Mouse (Mus musculus) heart, embryonic 11.5 days (tissue): ENCODE measurements around the gene Cacna1e. TPM values are rescaled to one million over a fixed set of nuclear protein-coding genes. Genes with fewer than 3 reads are reported as not detected.

Experiments used
- ATAC-seq: fragments of 200-750 bp; cut with Nextera tagmentation; replicated peaks from 2 replicates; pipeline ENCODE4 v1.8.0; 2017; ENCODE audit warnings: moderate library complexity; ENCODE audit not compliant: insufficient number of reproducible peaks, low FRiP score, low TSS enrichment
- H3K27ac ChIP-seq: fragments of 300-500 bp; sonication (generic); 2 replicates; pipeline ENCODE4 v1.5.1; 2014; ENCODE audit warnings: mild to moderate bottlenecking, low read depth, low read length
- H3K27me3 ChIP-seq: fragments of 300-500 bp; sonication (generic); 2 replicates; pipeline ENCODE4 v1.6.1; 2014; ENCODE audit warnings: mild to moderate bottlenecking, low read length, mixed read lengths; ENCODE audit not compliant: control insufficient read depth, insufficient read depth
- H3K36me3 ChIP-seq: fragments of 300-500 bp; sonication (generic); 2 replicates; pipeline ENCODE4 v1.6.1; 2014; ENCODE audit warnings: mild to moderate bottlenecking, low read length, moderate library complexity, mixed read lengths; ENCODE audit not compliant: control insufficient read depth, insufficient read depth
- H3K4me1 ChIP-seq: fragments of 300-500 bp; sonication (generic); 2 replicates; pipeline ENCODE4 v1.6.1; 2014; ENCODE audit warnings: low read length; ENCODE audit not compliant: control insufficient read depth, insufficient read depth
- H3K4me2 ChIP-seq: fragments of 300-500 bp; sonication (generic); 2 replicates; pipeline ENCODE4 v1.6.1; 2014; ENCODE audit warnings: mild to moderate bottlenecking, moderate library complexity
- H3K4me3 ChIP-seq: fragments of 300-500 bp; sonication (generic); 2 replicates; pipeline ENCODE4 v1.5.1; 2014; ENCODE audit warnings: low read depth, low read length
- H3K9ac ChIP-seq: fragments of 300-500 bp; sonication (generic); 2 replicates; pipeline ENCODE4 v1.6.1; 2014; ENCODE audit warnings: mild to moderate bottlenecking, low read depth, low read length, moderate library complexity
- H3K9me3 ChIP-seq: fragments of 300-500 bp; sonication (generic); replicated peaks from 2 replicates; pipeline ENCODE4 v1.6.1; 2016; ENCODE audit warnings: low read length; ENCODE audit not compliant: control insufficient read depth
- WGBS: fragments of 180-500 bp; shearing (Covaris S2); extraction: QIAGEN DNeasy Blood & Tissue Kit; methylation state at CpG from one replicate; pipeline ENCODE4 v1.1.7; 2014; ENCODE audit not compliant: insufficient replicate concordance; 5-methylcytosine and 5-hydroxymethylcytosine counted together
- polyA plus RNA-seq: library from polyadenylated mRNA; unstranded; fragments of >200 nt; fragmentation: Nextera tagmentation; extraction: Ambion mirVana; gene quantifications from 2 replicates; pipeline ENCODE4 v1.2.1, GENCODE M21; 2014

The Cacna1e gene
- polyA plus RNA-seq, 1 experiment from 2014 or later: 0.66 TPM

GRCm38 (mm10) chr1:154831269-154832167 lies 52.8 kb downstream of the Cacna1e start:
- Histone ChIP-seq H3K36me3 (no peaks in the 10 kb centered on the region), H3K9ac (no peak overlapping the region), H3K27me3 (peaks cover 3% of the 10 kb centered on the region; the same call in 1 of the 2 replicates), H3K4me3 (no peak overlapping the region), H3K4me2 (no peak overlapping the region), H3K9me3 (no peaks in the 10 kb centered on the region), H3K27ac (no peak overlapping the region), H3K4me1 (no peaks in the 10 kb centered on the region; the same call in 1 of the 2 replicates)
- ATAC-seq: no peak
- WGBS: 83% methylated on average over 10 of the region's 10 CpGs

- 72% methylated on average over 6 of the region's 6 CpGs for WGBS
- H3K4me1 ChIP-seq: no peaks in the 10 kb centered on the region; the same call in 1 of the 2 replicates
- H3K4me3 ChIP-seq: no peak overlapping the region
- no peak overlapping the region for H3K4me2 ChIP-seq
- H3K27me3 ChIP-seq: no peaks in the 10 kb centered on the region; the same call in 1 of the 2 replicates
- ATAC-seq: no peak
- H3K9ac ChIP-seq: no peak overlapping the region
- H3K27ac ChIP-seq: no peak overlapping the region
- no peaks in the 10 kb centered on the region for H3K36me3 ChIP-seq
- no peaks in the 10 kb centered on the region for H3K9me3 ChIP-seq
Measured at GRCm38 (mm10) chr1:154830051-154830450, 54.2 kb downstream of the Cacna1e start.

- no peak overlapping the region for H3K9ac ChIP-seq
- no peaks in the 10 kb centered on the region for H3K9me3 ChIP-seq
- H3K4me3 ChIP-seq: no peak overlapping the region
- H3K36me3 ChIP-seq: no peaks in the 10 kb centered on the region
- H3K4me2 ChIP-seq: no peak overlapping the region
- H3K27ac ChIP-seq: no peak overlapping the region
- WGBS: 53% methylated on average over 3 of the region's 3 CpGs
- H3K27me3 ChIP-seq: peaks cover 4% of the 10 kb centered on the region
- no peak for ATAC-seq
- no peaks in the 10 kb centered on the region for H3K4me1 ChIP-seq
Measured at GRCm38 (mm10) chr1:154823098-154823497, 61.2 kb downstream of the Cacna1e start.

GRCm38 (mm10) chr1:154820422-154820821 lies 63.9 kb downstream of the Cacna1e start:
- H3K36me3 ChIP-seq: no peaks in the 10 kb centered on the region
- H3K9ac ChIP-seq: no peak overlapping the region
- no peak overlapping the region for H3K27ac ChIP-seq
- H3K27me3 ChIP-seq: peaks cover 4% of the 10 kb centered on the region; the same call in 1 of the 2 replicates
- H3K4me1 ChIP-seq: no peaks in the 10 kb centered on the region
- no peak for ATAC-seq
- H3K4me2 ChIP-seq: no peak overlapping the region
- no peaks in the 10 kb centered on the region for H3K9me3 ChIP-seq
- 74% methylated on average over 7 of the region's 7 CpGs for WGBS
- no peak overlapping the region for H3K4me3 ChIP-seq

- 71% methylated on average over 2 of the region's 2 CpGs for WGBS
- Histone ChIP-seq H3K27me3 (peaks cover 4% of the 10 kb centered on the region; the same call in 1 of the 2 replicates), H3K9ac (no peak overlapping the region), H3K9me3 (no peaks in the 10 kb centered on the region), H3K4me1 (no peaks in the 10 kb centered on the region), H3K4me3 (no peak overlapping the region), H3K4me2 (no peak overlapping the region), H3K27ac (no peak overlapping the region), H3K36me3 (no peaks in the 10 kb centered on the region)
- no peak for ATAC-seq
Measured at GRCm38 (mm10) chr1:154819960-154820359, 64.3 kb downstream of the Cacna1e start.

GRCm38 (mm10) chr1:154818742-154819141 lies 65.6 kb downstream of the Cacna1e start:
- WGBS: 32% methylated on average over 1 of the region's 1 CpGs
- H3K36me3 ChIP-seq: no peaks in the 10 kb centered on the region
- no peak overlapping the region for H3K27ac ChIP-seq
- peaks cover 4% of the 10 kb centered on the region; the same call in 1 of the 2 replicates for H3K27me3 ChIP-seq
- ATAC-seq: no peak
- H3K4me3 ChIP-seq: no peak overlapping the region
- H3K4me2 ChIP-seq: no peak overlapping the region
- H3K4me1 ChIP-seq: peaks cover 5% of the 10 kb centered on the region; the same call in 1 of the 2 replicates
- no peak overlapping the region for H3K9ac ChIP-seq
- no peaks in the 10 kb centered on the region for H3K9me3 ChIP-seq

GRCm38 (mm10) chr1:154816836-154817235 lies 67.5 kb downstream of the Cacna1e start:
- Histone ChIP-seq H3K36me3 (no peaks in the 10 kb centered on the region), H3K4me1 (peaks cover 5% of the 10 kb centered on the region; the same call in 1 of the 2 replicates), H3K9ac (no peak overlapping the region), H3K27ac (no peak overlapping the region), H3K4me3 (no peak overlapping the region), H3K4me2 (no peak overlapping the region), H3K9me3 (no peaks in the 10 kb centered on the region; the same call in 1 of the 2 replicates), H3K27me3 (peaks cover 2% of the 10 kb centered on the region; the same call in 1 of the 2 replicates)
- ATAC-seq: no peak
- WGBS: 66% methylated on average over 6 of the region's 6 CpGs

GRCm38 (mm10) chr1:154816267-154816666 lies 68.0 kb downstream of the Cacna1e start:
- Histone ChIP-seq H3K4me3 (no peak overlapping the region), H3K27ac (no peak overlapping the region), H3K9me3 (no peaks in the 10 kb centered on the region; the same call in 1 of the 2 replicates), H3K36me3 (no peaks in the 10 kb centered on the region), H3K27me3 (no peaks in the 10 kb centered on the region; the same call in 1 of the 2 replicates), H3K9ac (no peak overlapping the region), H3K4me2 (no peak overlapping the region), H3K4me1 (peaks cover 5% of the 10 kb centered on the region; the same call in 1 of the 2 replicates)
- no peak for ATAC-seq
- 89% methylated on average over 3 of the region's 3 CpGs for WGBS
